Mouse (Mus musculus) olfactory bulb, adult 2 months (tissue): ENCODE measurements around the gene Kcnk10.

Source experiments
- CTCF ChIP-seq: fragments of 200-500 bp; IDR thresholded peaks from 2 replicates; pipeline ENCODE4 v1.5.1; 2012; ENCODE audit warnings: low read depth, mild to moderate bottlenecking, low read length, moderate library complexity; ENCODE audit not compliant: insufficient read depth
- POLR2A ChIP-seq: fragments of 200-500 bp; IDR thresholded peaks from 2 replicates; pipeline ENCODE4 v1.6.1; 2012; ENCODE audit warnings: mild to moderate bottlenecking, low read depth, low read length, moderate library complexity; ENCODE audit not compliant: insufficient read depth

DNA sequence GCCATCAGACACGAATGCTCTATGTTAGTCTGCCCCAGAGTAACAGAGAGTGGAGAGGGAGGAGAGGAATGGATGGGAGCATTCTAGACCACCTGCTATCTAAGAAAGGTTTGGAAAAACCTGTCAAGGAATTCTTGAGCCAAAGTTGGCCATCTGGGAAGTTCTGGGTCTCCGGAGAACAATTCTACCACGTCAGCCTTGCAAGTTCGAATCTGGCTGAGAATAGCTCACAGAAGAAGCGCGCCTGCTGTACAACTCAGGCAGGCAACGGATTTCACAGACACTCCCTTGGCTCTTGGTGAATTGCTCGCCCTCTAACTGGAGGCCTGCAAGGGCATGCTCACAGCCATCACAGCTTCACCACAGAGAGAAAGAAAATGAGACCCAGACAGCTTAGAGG, 52.7 kb downstream of the Kcnk10 start:
- no peak for TF ChIP-seq CTCF
- TF ChIP-seq POLR2A, result no peak
